7 mouse cellular contexts compared by ENCODE assay signal in the genomic region with DNA sequence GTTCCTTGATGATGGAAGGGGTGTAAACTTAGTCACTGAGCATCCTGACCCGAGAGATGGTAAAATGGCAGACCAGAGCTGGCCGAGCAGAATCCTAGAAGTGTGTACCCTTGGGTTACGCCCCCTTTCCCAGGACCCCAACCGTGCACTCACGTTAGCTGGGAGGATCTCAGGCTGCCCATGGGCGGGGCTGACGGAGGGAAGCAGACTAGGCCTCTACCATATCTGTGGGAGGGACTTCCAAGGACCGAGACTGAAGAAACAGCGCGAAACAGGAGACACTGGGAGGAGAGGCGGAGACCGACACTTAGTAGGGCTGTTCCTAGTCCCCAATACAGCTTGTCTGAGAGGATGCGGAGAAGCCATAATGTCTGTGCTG. TPM values are rescaled to one million over a fixed set of nuclear protein-coding genes. Genes with fewer than 3 reads are reported as not detected.
DNase-seq lines count a peak whose midpoint lies in the region; ATAC-seq and TF ChIP-seq lines count a peak whose summit lies in the region.

No protein-coding gene starts in this region.

- WGBS in heart, embryonic 16.5 days: 7% methylated on average over 13 of the region's 13 CpGs
- 17% methylated on average over 13 of the region's 13 CpGs for WGBS in liver, adult 2 months
- 10% methylated on average over 13 of the region's 13 CpGs for WGBS in midbrain, postnatal 0 days

- no peak for TF ChIP-seq POLR2A in liver, adult 2 months (IDR thresholded peaks at IDR 0.05; ENCODE audit: extremely low read depth, insufficient read depth, low read length)

- ATAC-seq in heart, embryonic 16.5 days (replicated peaks; ENCODE audit: extremely low read depth, insufficient read depth, low FRiP score): 0 out of 2 replicates have a peak, but pooled peaks have one; percentile 7
- ATAC-seq in midbrain, postnatal 0 days (ENCODE audit: low FRiP score): no peak

- H3K4me1 ChIP-seq in E14TG2a.4 (replicated peaks; ENCODE audit: low read depth, low read length): peaks cover 79% of the 10 kb centered on the region
- peaks cover 37% of the 10 kb centered on the region for H3K4me1 ChIP-seq in heart, embryonic 16.5 days (ENCODE audit: control insufficient read depth, insufficient read depth, low read length)
- H3K4me1 ChIP-seq in liver, adult 2 months (ENCODE audit: control insufficient read depth, insufficient read depth, low read length): peaks cover 10% of the 10 kb centered on the region
- peaks cover 9% of the 10 kb centered on the region; the same call in 1 of the 2 replicates for H3K4me1 ChIP-seq in midbrain, postnatal 0 days (ENCODE audit: insufficient read depth, low read length)

- H3K4me3 ChIP-seq in E14TG2a.4 (replicated peaks; ENCODE audit: low read length): peak overlapping the region; percentile 82
- peak overlapping the region; percentile 56 for H3K4me3 ChIP-seq in heart, embryonic 16.5 days (ENCODE audit: low read length)
- H3K4me3 ChIP-seq in liver, adult 2 months (ENCODE audit: insufficient read depth, low read depth, low read length): peak overlapping the region; percentile 55; the same call in 1 of the 2 replicates
- H3K4me3 ChIP-seq in midbrain, postnatal 0 days (ENCODE audit: low read depth, low read length): peak overlapping the region; percentile 37

- peaks cover 23% of the 10 kb centered on the region for H3K36me3 ChIP-seq in E14TG2a.4 (ENCODE audit: insufficient read depth, low read length)
- 0 out of 2 replicates have a peak, but pooled peaks cover under 1% of the 10 kb centered on the region for H3K36me3 ChIP-seq in heart, embryonic 16.5 days (ENCODE audit: control insufficient read depth, insufficient read depth)
- no peaks in the 10 kb centered on the region for H3K36me3 ChIP-seq in liver, adult 2 months (ENCODE audit: control insufficient read depth, insufficient read depth, low read length)
- peaks cover 10% of the 10 kb centered on the region; the same call in 1 of the 2 replicates for H3K36me3 ChIP-seq in midbrain, postnatal 0 days (ENCODE audit: insufficient read depth, low read length)

- H3K27me3 ChIP-seq in E14TG2a.4 (ENCODE audit: insufficient read depth, low read length): peaks cover 47% of the 10 kb centered on the region
- H3K27me3 ChIP-seq in heart, embryonic 16.5 days (ENCODE audit: control insufficient read depth, insufficient read depth, low read length): peaks cover 25% of the 10 kb centered on the region
- H3K27me3 ChIP-seq in liver, adult 2 months (ENCODE audit: control insufficient read depth, insufficient read depth, low read length): peaks cover 5% of the 10 kb centered on the region
- H3K27me3 ChIP-seq in midbrain, postnatal 0 days (ENCODE audit: insufficient read depth, low read length): peaks cover 41% of the 10 kb centered on the region

- H3K9ac ChIP-seq in heart, embryonic 16.5 days (ENCODE audit: low read length): peak overlapping the region; percentile 74
- H3K9ac ChIP-seq in liver, adult 2 months (ENCODE audit: low read depth, low read length): peak overlapping the region; percentile 65
- peak overlapping the region; percentile 42; the same call in 1 of the 2 replicates for H3K9ac ChIP-seq in midbrain, postnatal 0 days (replicated peaks; ENCODE audit: low read length, poor library complexity, severe bottlenecking)

- peak; percentile 96 for DNase-seq in R1 (ENCODE audit: low read depth, low spot score)
- DNase-seq in liver, adult 2 months (ENCODE audit: extremely low read depth, low read depth, low spot score): no peak
- no peak for DNase-seq in midbrain, postnatal 0 days (ENCODE audit: low spot score)
- DNase-seq in cerebellum, postnatal 4 days (ENCODE audit: low spot score in 2 of 2): no peak
- DNase-seq in thymus, adult 18-20 months: no peak

- H3K79me2 ChIP-seq in liver, adult 2 months (ENCODE audit: control insufficient read depth, insufficient read depth, low read length): no peaks in the 10 kb centered on the region

- peak overlapping the region; percentile 79 for H3K27ac ChIP-seq in heart, embryonic 16.5 days (ENCODE audit: low read length)
- H3K27ac ChIP-seq in liver, adult 2 months (replicated peaks; ENCODE audit: insufficient read depth, low read depth, low read length): 0 out of 2 replicates have a peak overlapping the region, but pooled peaks have one; percentile 38
- no peak overlapping the region for H3K27ac ChIP-seq in midbrain, postnatal 0 days (ENCODE audit: low read depth, low read length)

- peak overlapping the region; percentile 94 for H3K4me2 ChIP-seq in heart, embryonic 16.5 days (ENCODE audit: low read depth, low read length)
- H3K4me2 ChIP-seq in midbrain, postnatal 0 days (ENCODE audit: low read depth, low read length, poor library complexity, severe bottlenecking): peak overlapping the region; percentile 66

- TF ChIP-seq CTCF in E14TG2a.4 (conservative IDR thresholded peaks at IDR 0.05; ENCODE audit: low read length): no peak
- TF ChIP-seq CTCF in liver, adult 2 months (IDR thresholded peaks at IDR 0.05; ENCODE audit: low read depth, low read length): no peak
- TF ChIP-seq CTCF in midbrain, postnatal 0 days (IDR thresholded peaks at IDR 0.05): no peak

- H3K9me3 ChIP-seq in E14TG2a.4 (ENCODE audit: low read length): peaks cover 7% of the 10 kb centered on the region; the same call in 1 of the 2 replicates
- no peaks in the 10 kb centered on the region for H3K9me3 ChIP-seq in heart, embryonic 16.5 days (replicated peaks; ENCODE audit: control insufficient read depth, low read length)
- no peaks in the 10 kb centered on the region for H3K9me3 ChIP-seq in midbrain, postnatal 0 days (ENCODE audit: low read length)

RNA-seq across cellular contexts. Expression of a gene that starts 1.4 kb away (rescaled TPM):
- 7.5 and 8.5 TPM in 2 replicates for polyA plus RNA-seq in heart, embryonic 16.5 days (2015; fragmentation: Nextera tagmentation; extraction: Ambion mirVana)
- total RNA-seq in liver, adult 2 months (2014; rRNA removed): 0.55 and 1.2 TPM in 2 replicates
- polyA plus RNA-seq in liver, adult 2 months (2012; rRNA removed): 1.6 and 3.0 TPM in 2 replicates
- total RNA-seq in midbrain, postnatal 0 days (2014; rRNA removed): 7.6 and 7.9 TPM in 2 replicates
- 4.9 and 6.2 TPM in 2 replicates for polyA plus RNA-seq in midbrain, postnatal 0 days (2015; fragmentation: Nextera tagmentation; extraction: Ambion mirVana)

RNA-seq across cellular contexts. Expression of a gene that starts 50.4 kb away (rescaled TPM):
- 5.9 and 6.1 TPM in 2 replicates for polyA plus RNA-seq in heart, embryonic 16.5 days (2015; fragmentation: Nextera tagmentation; extraction: Ambion mirVana)
- 3.5 and 6.0 TPM in 2 replicates for total RNA-seq in liver, adult 2 months (2014; rRNA removed)
- 8.0 and 9.8 TPM in 2 replicates for polyA plus RNA-seq in liver, adult 2 months (2012; rRNA removed)
- total RNA-seq in midbrain, postnatal 0 days (2014; rRNA removed): 7.8 and 9.2 TPM in 2 replicates
- polyA plus RNA-seq in midbrain, postnatal 0 days (2015; fragmentation: Nextera tagmentation; extraction: Ambion mirVana): 5.8 and 6.0 TPM in 2 replicates
